Mouse (Mus musculus): Measurements from ENCODE around the gene Vcl.

The Vcl gene

GRCm38 (mm10) chr14:21018977-21019376, 89.8 kb downstream of the Vcl start:
- DNase-seq = peak; percentile 30

- DNase-seq = no peak
Measured at GRCm38 (mm10) chr14:21020435-21020834, 91.2 kb downstream of the Vcl start.

GRCm38 (mm10) chr14:21027542-21027941, 98.3 kb downstream of the Vcl start:
- no peak for DNase-seq

- DNase-seq = no peak
Measured at GRCm38 (mm10) chr14:21029025-21029659, 99.9 kb downstream of the Vcl start.

GRCm38 (mm10) chr14:21031783-21032511, 102.7 kb downstream of the Vcl start:
- DNase-seq = no peak

GRCm38 (mm10) chr14:21034271-21034670, 105.1 kb downstream of the Vcl start:
- no peak for DNase-seq

- DNase-seq = no peak
Measured at GRCm38 (mm10) chr14:21034791-21035190, 105.6 kb downstream of the Vcl start.

- no peak for DNase-seq
Measured at GRCm38 (mm10) chr14:21039077-21039476, 109.9 kb downstream of the Vcl start.

- no peak for DNase-seq
Measured at GRCm38 (mm10) chr14:21039623-21040022, 110.4 kb downstream of the Vcl start.

GRCm38 (mm10) chr14:21047840-21048239, 118.6 kb downstream of the Vcl start:
- DNase-seq = no peak

- no peak for DNase-seq
Measured at GRCm38 (mm10) chr14:21048879-21049278, 119.7 kb downstream of the Vcl start.

- peak; percentile 28 for DNase-seq
Measured at GRCm38 (mm10) chr14:21050734-21051133, 121.5 kb downstream of the Vcl start.

GRCm38 (mm10) chr14:21051380-21052111, 122.3 kb downstream of the Vcl start:
- DNase-seq = no peak

GRCm38 (mm10) chr14:21052112-21052780, 123.0 kb downstream of the Vcl start, which contains the start of the genes Ap3m1 and Adk:
Ap3m1 (minus strand) TSS chr14:21052508.
Adk (plus strand) TSS chr14:21052574.
- peak; percentile 90 for DNase-seq

GRCm38 (mm10) chr14:21052781-21053130, 123.6 kb downstream of the Vcl start:
- peak; percentile 76 for DNase-seq

- no peak for DNase-seq
Measured at GRCm38 (mm10) chr14:21053151-21053550, 124.0 kb downstream of the Vcl start.

GRCm38 (mm10) chr14:21053586-21053985, 124.4 kb downstream of the Vcl start:
- peak; percentile 22 for DNase-seq

- no peak for DNase-seq
Measured at GRCm38 (mm10) chr14:21058972-21059371, 129.8 kb downstream of the Vcl start.

GRCm38 (mm10) chr14:21062766-21063513, 133.7 kb downstream of the Vcl start:
- no peak for DNase-seq

- DNase-seq = no peak
Measured at GRCm38 (mm10) chr14:21064321-21064720, 135.1 kb downstream of the Vcl start.

GRCm38 (mm10) chr14:21065490-21066162, 136.4 kb downstream of the Vcl start:
- no peak for DNase-seq

GRCm38 (mm10) chr14:21069594-21069993, 140.4 kb downstream of the Vcl start:
- DNase-seq = no peak

Measured in cerebellum, adult 8-10 months (tissue).